Mouse (Mus musculus): ENCODE data around the gene Lhb. TPM values are rescaled to one million over a fixed set of nuclear protein-coding genes. Genes with fewer than 3 reads are reported as not detected.
"Not testable (repeated sequence)": the region's sequence is repeated elsewhere in the genome, so short reads cannot be mapped to it uniquely, and the experiment has no call there.

Lhb gene
- polyA plus RNA-seq (2016; fragmentation: Nextera tagmentation; extraction: Ambion mirVana) = 0.33 TPM in 1 of 2 replicates, not detected in the other

GRCm38 (mm10) chr7:45420615-45420919, at the start of gene Lhb:
Lhb (plus strand) TSS chr7:45420820.
- Histone ChIP-seq H3K9ac (replicated peaks) (peak within 1 kb of the TSS; percentile 37; the same call in 1 of the 2 replicates), H3K36me3 (peaks cover 50% of the 10 kb centered on the region), H3K4me2 (peak within 1 kb of the TSS; percentile 43), H3K4me3 (replicated peaks) (peak within 1 kb of the TSS; percentile 16), H3K27ac (no peak within 1 kb of the TSS), H3K9me3 (no peaks in the 10 kb centered on the region), H3K27me3 (peaks cover 60% of the 10 kb centered on the region), H3K4me1 (replicated peaks) (peaks cover 29% of the 10 kb centered on the region)
- 63% methylated on average over 6 of the region's 6 CpGs for WGBS
- no peak for ATAC-seq (ENCODE audit: insufficient number of reproducible peaks, insufficient read depth, low FRiP score, low TSS enrichment, low read depth)

GRCm38 (mm10) chr7:45372371-45372770, 48.2 kb upstream of the Lhb start:
- Histone ChIP-seq H3K4me2 (no peak overlapping the region), H3K36me3 (peaks cover 51% of the 10 kb centered on the region), H3K27me3 (peaks cover 31% of the 10 kb centered on the region), H3K27ac (no peak overlapping the region), H3K4me3 (replicated peaks) (no peak overlapping the region), H3K9me3 (no peaks in the 10 kb centered on the region), H3K9ac (replicated peaks) (no peak overlapping the region), H3K4me1 (replicated peaks) (peaks cover 18% of the 10 kb centered on the region)
- 84% methylated on average over 5 of the region's 5 CpGs for WGBS
- ATAC-seq (ENCODE audit: insufficient number of reproducible peaks, insufficient read depth, low FRiP score, low TSS enrichment, low read depth) = no peak

- Histone ChIP-seq H3K4me2 (no peak overlapping the region), H3K4me1 (replicated peaks) (peaks cover 12% of the 10 kb centered on the region), H3K27me3 (peaks cover 12% of the 10 kb centered on the region), H3K9me3 (no peaks in the 10 kb centered on the region), H3K36me3 (peaks cover 73% of the 10 kb centered on the region), H3K4me3 (replicated peaks) (no peak overlapping the region), H3K27ac (no peak overlapping the region), H3K9ac (replicated peaks) (no peak overlapping the region)
- WGBS = 95% methylated on average over 8 of the region's 8 CpGs
- no peak for ATAC-seq (ENCODE audit: insufficient number of reproducible peaks, insufficient read depth, low FRiP score, low TSS enrichment, low read depth)
Measured at GRCm38 (mm10) chr7:45374620-45375019, 46.0 kb upstream of the Lhb start.

GRCm38 (mm10) chr7:45376057-45376456, 44.6 kb upstream of the Lhb start:
- ATAC-seq (ENCODE audit: insufficient number of reproducible peaks, insufficient read depth, low FRiP score, low TSS enrichment, low read depth) = no peak
- Histone ChIP-seq H3K4me2 (no peak overlapping the region), H3K36me3 (peaks cover 87% of the 10 kb centered on the region), H3K9ac (replicated peaks) (no peak overlapping the region), H3K4me1 (replicated peaks) (peaks cover under 1% of the 10 kb centered on the region; the same call in 1 of the 2 replicates), H3K27ac (no peak overlapping the region), H3K9me3 (no peaks in the 10 kb centered on the region), H3K27me3 (no peaks in the 10 kb centered on the region), H3K4me3 (replicated peaks) (no peak overlapping the region)
- WGBS = 79% methylated on average over 1 of the region's 1 CpGs

GRCm38 (mm10) chr7:45386077-45386476, 34.5 kb upstream of the Lhb start:
- Histone ChIP-seq H3K4me1 (replicated peaks) (no peaks in the 10 kb centered on the region), H3K4me2 (no peak overlapping the region), H3K27ac (no peak overlapping the region), H3K9me3 (no peaks in the 10 kb centered on the region), H3K27me3 (no peaks in the 10 kb centered on the region), H3K9ac (replicated peaks) (no peak overlapping the region), H3K4me3 (replicated peaks) (no peak overlapping the region), H3K36me3 (peaks cover 99% of the 10 kb centered on the region)
- no peak for ATAC-seq (ENCODE audit: insufficient number of reproducible peaks, insufficient read depth, low FRiP score, low TSS enrichment, low read depth)
- WGBS = 82% methylated on average over 3 of the region's 3 CpGs

- H3K27me3 ChIP-seq = no peaks in the 10 kb centered on the region
- peaks cover 16% of the 10 kb centered on the region for H3K4me1 ChIP-seq (replicated peaks)
- ATAC-seq (ENCODE audit: insufficient number of reproducible peaks, insufficient read depth, low FRiP score, low TSS enrichment, low read depth) = peak; percentile 67
- H3K9me3 ChIP-seq = no peaks in the 10 kb centered on the region
- peak overlapping the region; percentile 100 for H3K27ac ChIP-seq
- H3K36me3 ChIP-seq = peaks cover 37% of the 10 kb centered on the region
- WGBS = under 1% methylated on average over 20 of the region's 20 CpGs
- peak overlapping the region; percentile 96 for H3K9ac ChIP-seq (replicated peaks)
- H3K4me2 ChIP-seq = peak overlapping the region; percentile 98
- peak overlapping the region; percentile 86 for H3K4me3 ChIP-seq (replicated peaks)
Measured at GRCm38 (mm10) chr7:45395129-45395541, 25.5 kb upstream of the Lhb start.

- H3K4me1 ChIP-seq (replicated peaks) = peaks cover 16% of the 10 kb centered on the region
- H3K9ac ChIP-seq (replicated peaks) = peak within 1 kb of the TSS; percentile 96
- peak within 1 kb of the TSS; percentile 100 for H3K27ac ChIP-seq
- peak within 1 kb of the TSS; percentile 98 for H3K4me2 ChIP-seq
- H3K4me3 ChIP-seq (replicated peaks) = peak within 1 kb of the TSS; percentile 86
- H3K27me3 ChIP-seq = no peaks in the 10 kb centered on the region
- no peaks in the 10 kb centered on the region for H3K9me3 ChIP-seq
- WGBS = under 1% methylated on average over 60 of the region's 60 CpGs
- peaks cover 31% of the 10 kb centered on the region for H3K36me3 ChIP-seq
- peak; percentile 96 for ATAC-seq (ENCODE audit: insufficient number of reproducible peaks, insufficient read depth, low FRiP score, low TSS enrichment, low read depth)
Measured at GRCm38 (mm10) chr7:45395578-45396336, 24.9 kb upstream of the Lhb start, which contains the start of gene Snrnp70. Snrnp70 (minus strand) TSS chr7:45395742.

GRCm38 (mm10) chr7:45396337-45396775, 24.3 kb upstream of the Lhb start:
- not testable (repeated sequence) for H3K9me3 ChIP-seq; H3K9ac ChIP-seq (replicated peaks); H3K27me3 ChIP-seq; ATAC-seq (ENCODE audit: insufficient number of reproducible peaks, insufficient read depth, low FRiP score, low TSS enrichment, low read depth)
- WGBS = 8% methylated on average over 3 of the region's 3 CpGs
- Histone ChIP-seq H3K27ac (peak overlapping the region; percentile 81), H3K36me3 (peaks cover 26% of the 10 kb centered on the region), H3K4me1 (replicated peaks) (peaks cover 16% of the 10 kb centered on the region), H3K4me2 (peak overlapping the region; percentile 57), H3K4me3 (replicated peaks) (peak overlapping the region; percentile 86)

GRCm38 (mm10) chr7:45396787-45397186, 23.8 kb upstream of the Lhb start:
- ATAC-seq (ENCODE audit: insufficient number of reproducible peaks, insufficient read depth, low FRiP score, low TSS enrichment, low read depth) = no peak
- no peak overlapping the region for H3K4me2 ChIP-seq
- peaks cover 22% of the 10 kb centered on the region for H3K36me3 ChIP-seq
- H3K27me3 ChIP-seq = no peaks in the 10 kb centered on the region
- no peak overlapping the region for H3K9ac ChIP-seq (replicated peaks)
- H3K4me3 ChIP-seq (replicated peaks) = no peak overlapping the region
- no peak overlapping the region for H3K27ac ChIP-seq
- peaks cover 16% of the 10 kb centered on the region for H3K4me1 ChIP-seq (replicated peaks)
- no peaks in the 10 kb centered on the region for H3K9me3 ChIP-seq
- WGBS = 74% methylated on average over 2 of the region's 2 CpGs

- no peak overlapping the region for H3K4me3 ChIP-seq (replicated peaks)
- H3K9ac ChIP-seq (replicated peaks) = no peak overlapping the region
- peaks cover 7% of the 10 kb centered on the region; the same call in 1 of the 2 replicates for H3K4me1 ChIP-seq (replicated peaks)
- H3K9me3 ChIP-seq = no peaks in the 10 kb centered on the region
- no peak overlapping the region for H3K4me2 ChIP-seq
- peaks cover 19% of the 10 kb centered on the region for H3K27me3 ChIP-seq
- WGBS = 76% methylated on average over 10 of the region's 10 CpGs
- no peak for ATAC-seq (ENCODE audit: insufficient number of reproducible peaks, insufficient read depth, low FRiP score, low TSS enrichment, low read depth)
- no peaks in the 10 kb centered on the region for H3K36me3 ChIP-seq
- H3K27ac ChIP-seq = no peak overlapping the region
Measured at GRCm38 (mm10) chr7:45401521-45402085, 19.0 kb upstream of the Lhb start.

GRCm38 (mm10) chr7:45403532-45404261, 16.9 kb upstream of the Lhb start:
- Histone ChIP-seq H3K27me3 (peaks cover 40% of the 10 kb centered on the region), H3K9me3 (0 out of 2 replicates have a peak, but pooled peaks cover 5% of the 10 kb centered on the region), H3K4me1 (replicated peaks) (peaks cover 9% of the 10 kb centered on the region; the same call in 1 of the 2 replicates), H3K4me2 (no peak overlapping the region), H3K4me3 (replicated peaks) (no peak overlapping the region), H3K9ac (replicated peaks) (no peak overlapping the region), H3K36me3 (no peaks in the 10 kb centered on the region), H3K27ac (no peak overlapping the region)
- no peak for ATAC-seq (ENCODE audit: insufficient number of reproducible peaks, insufficient read depth, low FRiP score, low TSS enrichment, low read depth)
- WGBS = 47% methylated on average over 6 of the region's 6 CpGs

Data from limb, embryonic 12.5 days (tissue).